Mouse (Mus musculus) left cerebral cortex, postnatal 4 days (tissue): Measurements from ENCODE around the gene Bckdha. TPM values are rescaled to one million over a fixed set of nuclear protein-coding genes. Genes with fewer than 3 reads are reported as not detected.

ENCODE experiments used
- DNase-seq: peaks from one replicate; pipeline ENCODE4 v3.0.0-alpha.2; 2022
- intact Hi-C: fragments of 180-260 bp; cut with DNase I; formaldehyde crosslinking; loops from one replicate; pipeline ENCODE4 v1.15.1; 2025
- total RNA-seq, 2 experiments: library from RNA; stranded (reverse); gene quantifications; 2 replicates each; pipeline ENCODE4 v1.2.3; 2021

The Bckdha gene
- total RNA-seq, 2 experiments from 2014 or later: 23.6 to 24.7 TPM

- DNase-seq: no peak
- intact Hi-C loops: no loop called here
Measured at GRCm38 (mm10) chr7:25617376-25618160, 41.2 kb downstream of the Bckdha start.

GRCm38 (mm10) chr7:25615706-25616011 is 43.1 kb downstream of the Bckdha start, which contains the start of gene Erich4:
Erich4 (minus strand) TSS chr7:25615892.
- intact Hi-C loops: no loop called here
- no peak for DNase-seq

GRCm38 (mm10) chr7:25614831-25615705 is 43.7 kb downstream of the Bckdha start:
- intact Hi-C loops: no loop called here
- no peak for DNase-seq

GRCm38 (mm10) chr7:25614086-25614485 is 44.7 kb downstream of the Bckdha start:
- no peak for DNase-seq
- intact Hi-C loops: no loop called here

- DNase-seq: no peak
- intact Hi-C loops: no loop called here
Measured at GRCm38 (mm10) chr7:25611501-25611900, 47.3 kb downstream of the Bckdha start.

- no peak for DNase-seq
- intact Hi-C loops: no loop called here
Measured at GRCm38 (mm10) chr7:25610056-25610455, 48.7 kb downstream of the Bckdha start.

GRCm38 (mm10) chr7:25607196-25607595 is 51.6 kb downstream of the Bckdha start:
- DNase-seq: no peak
- intact Hi-C loops: no loop called here

- intact Hi-C loops: no loop called here
- no peak for DNase-seq
Measured at GRCm38 (mm10) chr7:25606625-25607063, 52.1 kb downstream of the Bckdha start.

GRCm38 (mm10) chr7:25601346-25601745 is 57.4 kb downstream of the Bckdha start:
- intact Hi-C loops: no loop called here
- no peak for DNase-seq

- no peak for DNase-seq
- intact Hi-C loops: no loop called here
Measured at GRCm38 (mm10) chr7:25600666-25601065, 58.1 kb downstream of the Bckdha start.

- intact Hi-C loops: loop anchor here (5.0 kb wide), 1 partner anchor 177 kb away; no protein-coding TSS in a partner anchor
- DNase-seq: peak; percentile 65
Measured at GRCm38 (mm10) chr7:25599663-25600062, 59.1 kb downstream of the Bckdha start.

GRCm38 (mm10) chr7:25593859-25594258 is 64.9 kb downstream of the Bckdha start:
- DNase-seq: no peak
- intact Hi-C loops: no loop called here

GRCm38 (mm10) chr7:25591226-25591625 is 67.6 kb downstream of the Bckdha start:
- no peak for DNase-seq
- intact Hi-C loops: no loop called here

GRCm38 (mm10) chr7:25585351-25586204 is 73.2 kb downstream of the Bckdha start:
- intact Hi-C loops: no loop called here

GRCm38 (mm10) chr7:25584651-25585050 is 74.1 kb downstream of the Bckdha start:
- no peak for DNase-seq
- intact Hi-C loops: no loop called here

More at GRCm38 (mm10) chr7:25585351-25586204, 73.2 kb downstream of the Bckdha start:
- DNase-seq: no peak

- DNase-seq: no peak
- intact Hi-C loops: no loop called here
Measured at GRCm38 (mm10) chr7:25582301-25582810, 76.4 kb downstream of the Bckdha start.
